Mouse (Mus musculus) megakaryocyte progenitor cell, adult 5-6 weeks (primary cell): Measurements from ENCODE around the gene Fanci. TPM values are rescaled to one million over a fixed set of nuclear protein-coding genes. Genes with fewer than 3 reads are reported as not detected.
A peak's percentile ranks its signal among the peaks of the same experiment; 100 is the strongest.

Experiments
- ATAC-seq: replicated peaks from 2 replicates; pipeline ENCODE4 v1.8.0; 2016; ENCODE audit warnings: mild to moderate bottlenecking, moderate TSS enrichment, inconsistent platforms; ENCODE audit not compliant: poor library complexity
- total RNA-seq, 2 experiments: library from RNA; stranded (forward) in 1 of 2; stranded (reverse) in 1 of 2; fragments of 157-497, 149-512 nt in 1 of 2; fragments of 200-1000 nt in 1 of 2; gene quantifications; 2 replicates each; pipeline versions ENCODE4 v1.2.3 to v1.2.4; 2015 to 2017

Fanci gene
- total RNA-seq, 2 experiments from 2014 or later: 11.9 to 24.8 TPM

DNA sequence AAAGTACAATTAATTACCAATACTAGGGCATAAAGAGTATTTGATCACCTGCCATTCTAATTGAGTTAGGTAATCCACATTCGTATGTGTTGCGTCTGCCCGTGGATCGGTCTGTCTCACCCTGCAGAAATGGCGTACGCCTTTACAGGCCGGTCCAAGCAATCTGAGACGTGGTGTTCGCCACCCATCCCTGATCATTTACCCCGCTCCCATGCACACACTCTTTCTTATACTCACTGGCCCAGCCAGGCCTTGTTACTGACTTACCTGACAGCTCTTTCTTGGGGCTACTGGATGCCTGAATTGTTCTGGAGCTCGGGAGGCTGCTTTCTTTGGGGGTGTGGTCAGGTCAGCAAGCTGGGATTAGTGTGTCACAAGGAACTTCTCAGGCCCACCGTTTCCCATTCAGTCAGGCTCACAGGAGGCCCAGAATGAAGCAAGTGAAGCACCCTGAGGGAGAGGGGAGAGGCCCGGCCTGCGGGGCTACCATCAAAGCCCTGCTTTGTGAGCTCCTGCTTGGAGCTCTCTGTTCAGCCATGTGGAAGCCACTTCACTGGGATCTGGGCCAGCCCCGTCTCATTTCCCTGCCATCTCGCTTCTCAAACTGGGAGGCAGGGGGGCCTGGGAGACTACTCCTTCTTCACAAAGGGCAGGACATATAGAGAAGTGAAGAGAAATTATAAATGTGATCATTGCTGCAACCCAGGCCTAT lies 5.2 kb upstream of the Fanci start, which contains the start of gene Rlbp1:
Gene Rlbp1 (minus strand): TSS at position 627 of the 712 bp plus-strand sequence.
- ATAC-seq: no peak

- no peak for ATAC-seq
Observed at GRCm38 (mm10) chr7:79387140-79387539, 4.6 kb upstream of the Fanci start.

GRCm38 (mm10) chr7:79387991-79388390 lies 3.7 kb upstream of the Fanci start:
- ATAC-seq: no peak

- ATAC-seq: no peak
Observed at GRCm38 (mm10) chr7:79388671-79389206, 3.0 kb upstream of the Fanci start.

GRCm38 (mm10) chr7:79390141-79390708 lies 1.5 kb upstream of the Fanci start:
- ATAC-seq: no peak

DNA sequence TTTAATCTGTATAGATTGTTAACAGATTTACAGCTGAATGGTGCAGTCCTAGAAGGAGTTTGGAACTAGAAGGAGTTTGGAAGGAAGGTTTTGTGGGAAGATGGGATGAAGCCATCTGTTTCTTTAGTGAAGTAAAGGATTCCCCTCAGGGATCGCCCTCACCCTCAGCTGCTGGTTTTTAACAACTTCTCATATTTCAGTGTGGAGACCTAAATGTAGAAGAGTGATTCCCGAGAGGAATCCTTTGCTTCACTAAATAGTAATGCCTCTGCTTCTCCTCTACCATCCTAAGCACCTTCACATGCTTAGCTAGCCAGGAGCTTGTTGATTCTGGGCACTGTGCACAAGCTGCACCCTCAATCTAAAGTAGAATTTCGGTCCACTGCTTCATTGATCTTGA lies 258 bp upstream of the Fanci start:
- no peak for ATAC-seq

GRCm38 (mm10) chr7:79392860-79393513 lies 1.3 kb downstream of the Fanci start:
- peak; percentile 66 for ATAC-seq

DNA sequence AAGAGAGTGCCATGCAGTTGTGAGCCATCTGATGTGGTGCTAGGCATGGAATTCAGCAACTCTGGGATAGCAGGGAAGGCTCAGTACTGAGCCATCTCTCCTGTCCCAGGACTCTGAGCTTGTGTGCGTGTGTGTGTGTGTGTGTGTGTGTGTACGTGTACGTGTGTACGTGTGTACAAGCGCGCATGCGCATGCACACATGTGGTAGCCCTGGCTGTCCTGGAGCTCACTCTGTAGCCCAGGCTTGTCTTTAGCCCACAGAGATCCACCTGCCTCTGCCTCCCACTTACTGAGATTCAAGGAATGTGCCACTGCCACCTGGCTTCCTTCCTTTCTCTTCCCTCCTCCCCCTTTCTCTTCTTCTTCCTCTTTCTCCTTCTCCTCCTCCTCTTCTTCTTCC lies 2.2 kb downstream of the Fanci start:
- ATAC-seq: no peak

GRCm38 (mm10) chr7:79394666-79395065 lies 2.9 kb downstream of the Fanci start:
- ATAC-seq: no peak

DNA sequence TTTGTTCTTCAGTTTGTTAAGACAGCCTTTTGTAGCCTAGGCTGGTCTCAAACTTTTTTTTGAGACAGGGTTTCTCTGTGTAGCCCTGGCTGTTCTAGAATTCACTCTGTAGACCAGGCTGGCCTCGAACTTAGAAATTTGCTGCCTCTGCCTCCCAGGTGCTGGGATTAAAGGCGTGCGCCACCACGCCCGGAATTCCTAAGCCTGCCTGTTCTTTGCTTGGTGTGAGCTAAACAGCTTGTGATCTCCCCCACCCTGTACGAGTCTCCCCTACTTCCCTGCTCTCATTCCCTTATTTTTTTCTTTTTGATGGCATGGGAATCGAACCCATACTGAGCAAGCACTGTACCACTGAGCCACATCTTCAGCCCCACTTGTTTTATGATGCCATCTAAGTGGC lies 3.5 kb downstream of the Fanci start:
- no peak for ATAC-seq

- no peak for ATAC-seq
Observed at GRCm38 (mm10) chr7:79397446-79397963, 5.8 kb downstream of the Fanci start.

GRCm38 (mm10) chr7:79398426-79398825 lies 6.7 kb downstream of the Fanci start:
- ATAC-seq: no peak

DNA sequence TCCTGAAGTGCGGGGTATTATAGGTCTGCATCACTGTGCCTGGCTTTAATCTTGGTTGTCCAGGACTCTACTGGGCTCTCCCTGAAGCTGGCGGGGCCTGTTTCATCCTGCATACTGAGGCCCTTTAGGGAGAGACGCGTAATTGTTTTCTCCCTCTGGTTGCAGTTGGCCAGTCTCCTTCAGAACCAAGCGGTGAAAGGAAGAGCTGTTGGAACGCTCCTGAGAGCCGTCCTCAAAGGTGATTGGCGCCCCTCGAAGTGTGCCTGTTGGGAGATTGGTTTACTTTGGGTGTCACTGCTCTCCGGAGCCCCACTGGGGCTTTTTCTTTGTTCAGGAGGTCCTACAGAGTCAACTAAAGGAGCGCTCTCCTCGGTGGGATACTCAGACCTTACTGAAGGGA lies 7.2 kb downstream of the Fanci start:
- ATAC-seq: no peak

- no peak for ATAC-seq
Observed at GRCm38 (mm10) chr7:79400296-79400695, 8.6 kb downstream of the Fanci start.

GRCm38 (mm10) chr7:79414449-79415375 lies 23.0 kb downstream of the Fanci start:
- no peak for ATAC-seq

- no peak for ATAC-seq
Observed at GRCm38 (mm10) chr7:79419950-79420349, 28.2 kb downstream of the Fanci start.

DNA sequence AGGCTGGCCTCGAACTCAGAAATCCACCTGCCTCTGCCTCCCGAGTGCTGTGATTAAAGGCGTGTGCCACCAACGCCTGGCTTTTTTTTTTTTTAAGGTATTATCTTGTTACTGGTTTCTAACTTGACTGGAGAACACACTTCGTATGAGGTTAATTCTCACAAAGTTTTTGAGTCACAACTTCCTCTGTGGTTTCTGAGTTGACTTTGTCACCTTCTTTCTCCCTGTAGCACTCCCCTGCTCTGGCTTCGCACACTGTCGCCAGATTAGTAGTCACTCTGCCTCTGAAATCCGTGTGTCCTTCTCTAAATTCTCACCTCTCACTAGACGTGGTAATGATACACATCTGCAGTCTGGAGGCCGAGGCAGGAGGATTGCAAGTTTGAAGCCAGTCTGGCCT lies 31.1 kb downstream of the Fanci start:
- no peak for ATAC-seq

DNA sequence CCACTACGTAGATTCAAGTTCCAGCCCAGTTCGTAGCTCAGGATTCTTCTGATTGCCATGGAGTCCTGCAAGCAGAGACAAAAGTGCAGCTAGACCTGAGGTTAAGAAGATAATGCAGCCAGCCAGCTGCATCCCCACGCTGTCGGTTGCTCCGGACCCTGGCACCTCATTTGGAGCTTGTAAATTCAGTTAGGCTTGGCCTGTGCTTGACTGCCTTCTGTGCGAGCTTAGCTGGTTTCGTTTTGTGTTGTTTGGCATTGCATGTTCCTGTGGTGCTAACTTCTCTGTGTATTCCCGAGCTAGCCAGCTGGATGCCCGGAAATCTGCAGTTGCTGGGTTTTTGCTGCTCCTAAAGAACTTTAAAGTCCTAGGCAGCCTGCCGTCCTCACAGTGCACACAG lies 34.1 kb downstream of the Fanci start:
- no peak for ATAC-seq

GRCm38 (mm10) chr7:79428243-79428642 lies 36.5 kb downstream of the Fanci start:
- ATAC-seq: no peak

GRCm38 (mm10) chr7:79440035-79440434 lies 48.3 kb downstream of the Fanci start:
- ATAC-seq: no peak

DNA sequence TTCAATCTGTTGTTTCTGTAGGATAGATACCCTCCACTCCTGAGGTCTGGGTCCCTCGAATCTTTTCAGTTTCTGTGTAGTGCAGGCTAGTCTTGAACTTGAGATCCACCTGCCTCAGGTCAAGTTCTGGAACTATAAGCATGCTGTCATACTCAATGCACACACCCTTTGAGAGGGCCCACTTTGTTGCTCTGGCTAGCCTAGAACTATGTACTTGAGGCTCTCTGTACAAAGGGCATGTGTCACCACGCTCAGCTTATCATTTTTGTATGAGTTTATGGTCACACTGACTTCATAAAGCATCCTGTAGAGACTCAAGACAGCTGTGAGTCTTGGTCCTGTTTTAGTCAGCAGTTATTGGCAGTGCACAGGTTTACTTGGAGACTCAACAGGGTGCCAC lies 55.3 kb downstream of the Fanci start:
- ATAC-seq: no peak
